Mouse (Mus musculus) C2C12 (cell line): ENCODE results near the gene Zfp384.

Experiments used
- CTCF ChIP-seq: IDR thresholded peaks from one replicate; pipeline ENCODE4 v1.5.1; 2011; ENCODE audit not compliant: control insufficient read depth, insufficient read depth, insufficient read length
- MYOD1 ChIP-seq: IDR thresholded peaks from one replicate; pipeline ENCODE4 v1.6.1; 2011; ENCODE audit warnings: low read depth; ENCODE audit not compliant: control insufficient read depth, insufficient read length
- USF1 ChIP-seq: IDR thresholded peaks from one replicate; pipeline ENCODE4 v1.6.1; 2011; ENCODE audit warnings: low read depth, mild to moderate bottlenecking, control low read depth, moderate library complexity

DNA sequence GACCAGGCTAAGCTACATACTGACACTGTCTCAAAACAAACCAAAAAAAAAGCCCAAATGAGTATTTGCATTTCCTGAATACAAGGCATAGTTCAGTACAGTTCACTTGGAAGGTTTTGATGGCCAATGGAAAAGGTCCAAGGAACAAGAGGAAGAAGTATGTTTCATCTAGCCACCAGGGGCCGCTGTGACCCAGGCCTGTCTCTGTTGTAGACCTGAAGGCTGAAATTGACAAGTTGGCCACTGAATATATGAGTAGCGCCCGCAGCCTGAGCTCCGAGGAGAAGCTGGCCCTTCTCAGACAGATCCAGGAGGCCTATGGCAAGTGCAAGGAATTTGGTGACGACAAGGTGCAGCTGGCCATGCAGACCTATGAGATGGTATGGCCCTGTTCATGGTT is 37.7 kb downstream of the Zfp384 start:
- TF ChIP-seq CTCF (peak; percentile 36), USF1 (no peak), MYOD1 (no peak)
